Mouse (Mus musculus): ENCODE measurements around the gene Pdcd4.
A peak's percentile ranks its signal among the peaks of the same experiment; 100 is the strongest.
"Not testable (repeated sequence)": the region's sequence is repeated elsewhere in the genome, so short reads cannot be mapped to it uniquely, and the experiment has no call there.

Gene Pdcd4

GRCm38 (mm10) chr19:53901931-53902738 is 10.1 kb downstream of the Pdcd4 start:
- no peak for DNase-seq (ENCODE audit: low spot score in 2 of 2)

- DNase-seq (ENCODE audit: low spot score in 2 of 2), result peak; percentile 95 to 96
Observed at GRCm38 (mm10) chr19:53902739-53903487, 10.9 kb downstream of the Pdcd4 start.

GRCm38 (mm10) chr19:53903507-53904321 is 11.7 kb downstream of the Pdcd4 start:
- peak in 1 of 2 experiments; percentile 48 for DNase-seq (ENCODE audit: low spot score in 2 of 2)

GRCm38 (mm10) chr19:53904833-53905480 is 12.9 kb downstream of the Pdcd4 start:
- no peak for DNase-seq (ENCODE audit: low spot score in 2 of 2)

GRCm38 (mm10) chr19:53906033-53906702 is 14.1 kb downstream of the Pdcd4 start:
- DNase-seq (ENCODE audit: low spot score in 2 of 2), result no peak

GRCm38 (mm10) chr19:53906703-53907070 is 14.7 kb downstream of the Pdcd4 start:
- DNase-seq (ENCODE audit: low spot score in 2 of 2), result not testable (repeated sequence)

- DNase-seq (ENCODE audit: low spot score in 2 of 2), result no peak
Observed at GRCm38 (mm10) chr19:53914950-53915349, 22.9 kb downstream of the Pdcd4 start.

- no peak for DNase-seq (ENCODE audit: low spot score in 2 of 2)
Observed at GRCm38 (mm10) chr19:53919541-53919940, 27.5 kb downstream of the Pdcd4 start.

- DNase-seq (ENCODE audit: low spot score in 2 of 2), result not testable (repeated sequence)
Observed at GRCm38 (mm10) chr19:53921996-53922395, 30.0 kb downstream of the Pdcd4 start.

- DNase-seq (ENCODE audit: low spot score in 2 of 2), result no peak
Observed at GRCm38 (mm10) chr19:53925338-53925751, 33.3 kb downstream of the Pdcd4 start.

GRCm38 (mm10) chr19:53926705-53927104 is 34.7 kb downstream of the Pdcd4 start:
- DNase-seq (ENCODE audit: low spot score in 2 of 2), result no peak

GRCm38 (mm10) chr19:53929218-53929617 is 37.2 kb downstream of the Pdcd4 start:
- DNase-seq (ENCODE audit: low spot score in 2 of 2), result no peak

GRCm38 (mm10) chr19:53933050-53933449 is 41.0 kb downstream of the Pdcd4 start:
- no peak for DNase-seq (ENCODE audit: low spot score in 2 of 2)

GRCm38 (mm10) chr19:53934046-53934445 is 42.0 kb downstream of the Pdcd4 start:
- DNase-seq (ENCODE audit: low spot score in 2 of 2), result no peak

- no peak for DNase-seq (ENCODE audit: low spot score in 2 of 2)
Observed at GRCm38 (mm10) chr19:53939467-53939866, 47.4 kb downstream of the Pdcd4 start.

- no peak for DNase-seq (ENCODE audit: low spot score in 2 of 2)
Observed at GRCm38 (mm10) chr19:53941139-53941538, 49.1 kb downstream of the Pdcd4 start.

- no peak for DNase-seq (ENCODE audit: low spot score in 2 of 2)
Observed at GRCm38 (mm10) chr19:53942342-53942741, 50.3 kb downstream of the Pdcd4 start.

GRCm38 (mm10) chr19:53943802-53944785 is 52.1 kb downstream of the Pdcd4 start, which contains the start of the genes Shoc2 and Bbip1:
Gene Shoc2, plus strand, starts transcription at chr19:53944306.
Gene Bbip1, minus strand, starts transcription at chr19:53944627.
- DNase-seq (ENCODE audit: low spot score in 2 of 2), result peak; percentile 97 to 99

GRCm38 (mm10) chr19:53944786-53945169 is 52.7 kb downstream of the Pdcd4 start:
- no peak for DNase-seq (ENCODE audit: low spot score in 2 of 2)
